Mouse (Mus musculus): ENCODE measurements at regions not wholly inside any gene's neighbourhood (a gene's known extent, or its start where the extent isn't known, plus 50 kb on each side); places are given as distances from the start of the nearest gene placed in this dataset.

DNA sequence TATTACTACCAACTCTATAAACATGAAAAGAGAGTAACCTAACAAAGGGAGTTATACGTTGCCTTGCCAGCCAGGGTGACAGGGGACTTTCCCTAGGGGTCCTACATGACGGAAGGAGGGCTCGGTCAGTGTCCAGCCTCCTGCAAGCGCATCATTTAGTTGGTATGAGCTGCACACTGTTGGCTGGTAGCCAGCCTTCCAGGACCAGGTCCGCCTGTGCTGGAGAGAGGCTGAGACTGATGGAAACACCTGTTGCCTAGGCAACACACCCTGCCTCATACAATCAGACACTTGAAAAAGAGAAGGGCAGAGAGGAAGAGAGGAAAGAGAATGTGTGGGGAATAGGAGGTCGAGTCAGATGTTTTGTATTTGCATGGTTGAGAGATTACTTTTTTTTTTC, 93.3 kb upstream of the Rybp start:
- TF ChIP-seq CTCF (IDR thresholded peaks at IDR 0.05; ENCODE audit: low read depth) (no peak), EP300 (IDR thresholded peaks at IDR 0.05; ENCODE audit: low read depth) (no peak)

All from liver, postnatal 0 days (tissue).